Mouse (Mus musculus) midbrain, embryonic 14.5 days (tissue): ENCODE measurements around the gene Tut1. TPM values are rescaled to one million over a fixed set of nuclear protein-coding genes. Genes with fewer than 3 reads are reported as not detected.
A peak's percentile ranks its signal among the peaks of the same experiment; 100 is the strongest.

Source experiments
- ATAC-seq: fragments of 200-750 bp; cut with Nextera tagmentation; 2 replicates; pipeline ENCODE4 v1.8.0; 2017; ENCODE audit warnings: moderate number of reproducible peaks, moderate library complexity; ENCODE audit not compliant: low FRiP score, low TSS enrichment
- DNase-seq: peaks from one replicate; pipeline ENCODE4 v3.0.0-alpha.2; 2015
- H3K27ac ChIP-seq: fragments of 300-500 bp; sonication (generic); replicated peaks from 2 replicates; pipeline ENCODE4 v1.5.1; 2014; ENCODE audit warnings: mild to moderate bottlenecking, low read depth, low read length, moderate library complexity
- H3K27me3 ChIP-seq: fragments of 300-500 bp; sonication (generic); 2 replicates; pipeline ENCODE4 v1.6.1; 2014; ENCODE audit warnings: low read length, control low read depth, mixed read lengths; ENCODE audit not compliant: control insufficient read depth, insufficient read depth
- H3K36me3 ChIP-seq: fragments of 300-500 bp; sonication (generic); 2 replicates; pipeline ENCODE4 v1.6.1; 2014; ENCODE audit warnings: low read length, control low read depth; ENCODE audit not compliant: control insufficient read depth, insufficient read depth
- H3K4me1 ChIP-seq: fragments of 300-500 bp; sonication (generic); 2 replicates; pipeline ENCODE4 v1.6.1; 2014; ENCODE audit warnings: mild to moderate bottlenecking, antibody characterized with exemption, low read length, control low read depth; ENCODE audit not compliant: control insufficient read depth, insufficient read depth
- H3K4me2 ChIP-seq: fragments of 300-500 bp; sonication (generic); 2 replicates; pipeline ENCODE4 v1.6.1; 2014; ENCODE audit warnings: mild to moderate bottlenecking, low read length, moderate library complexity
- H3K4me3 ChIP-seq: fragments of 300-500 bp; sonication (generic); replicated peaks from 2 replicates; pipeline ENCODE4 v1.5.1; 2014; ENCODE audit warnings: low read depth, low read length
- H3K9ac ChIP-seq: fragments of 300-500 bp; sonication (generic); replicated peaks from 2 replicates; pipeline ENCODE4 v1.6.1; 2014; ENCODE audit warnings: mild to moderate bottlenecking, low read length, moderate library complexity
- H3K9me3 ChIP-seq: fragments of 300-500 bp; sonication (generic); 2 replicates; pipeline ENCODE4 v1.6.1; 2016; ENCODE audit warnings: low read length, control low read depth, mixed read lengths; ENCODE audit not compliant: control insufficient read depth
- WGBS: fragments of 180-500 bp; shearing (Covaris S2); extraction: QIAGEN DNeasy Blood & Tissue Kit; methylation state at CpG from one replicate; pipeline ENCODE4 v1.1.7; 2014; 5-methylcytosine and 5-hydroxymethylcytosine counted together
- polyA plus RNA-seq: library from polyadenylated mRNA; unstranded; fragments of >200 nt; fragmentation: Nextera tagmentation; extraction: Ambion mirVana; gene quantifications from 2 replicates; pipeline ENCODE4 v1.2.1, GENCODE M21; 2014

Tut1 gene
- polyA plus RNA-seq, 1 experiment from 2014 or later = 25.0 TPM

GRCm38 (mm10) chr19:8946929-8947328 is 6.7 kb upstream of the Tut1 start:
- H3K4me1 ChIP-seq = peaks cover 17% of the 10 kb centered on the region
- ATAC-seq (no peak), DNase-seq (no peak)
- no peak overlapping the region for H3K4me2 ChIP-seq
- no peak overlapping the region for H3K27ac ChIP-seq
- WGBS = 98% methylated on average over 7 of the region's 7 CpGs
- H3K9ac ChIP-seq = no peak overlapping the region
- H3K36me3 ChIP-seq = peaks cover 76% of the 10 kb centered on the region
- no peaks in the 10 kb centered on the region for H3K9me3 ChIP-seq
- H3K27me3 ChIP-seq = no peaks in the 10 kb centered on the region
- H3K4me3 ChIP-seq = no peak overlapping the region

- no peaks in the 10 kb centered on the region for H3K9me3 ChIP-seq
- WGBS = 90% methylated on average over 5 of the region's 5 CpGs
- no peaks in the 10 kb centered on the region for H3K27me3 ChIP-seq
- peaks cover 11% of the 10 kb centered on the region for H3K4me1 ChIP-seq
- no peak overlapping the region for H3K4me3 ChIP-seq
- H3K27ac ChIP-seq = no peak overlapping the region
- DNase-seq (no peak), ATAC-seq (no peak)
- peaks cover 70% of the 10 kb centered on the region for H3K36me3 ChIP-seq
- no peak overlapping the region; the same call in 1 of the 2 replicates for H3K9ac ChIP-seq
- no peak overlapping the region for H3K4me2 ChIP-seq
Measured at GRCm38 (mm10) chr19:8950190-8950589, 3.5 kb upstream of the Tut1 start.

- peak; percentile 5 for DNase-seq
- Histone ChIP-seq H3K9me3 (no peaks in the 10 kb centered on the region), H3K4me1 (peaks cover 11% of the 10 kb centered on the region), H3K36me3 (peaks cover 64% of the 10 kb centered on the region), H3K4me3 (no peak overlapping the region), H3K9ac (no peak overlapping the region), H3K27me3 (no peaks in the 10 kb centered on the region), H3K4me2 (no peak overlapping the region; the same call in 1 of the 2 replicates), H3K27ac (peak overlapping the region; percentile 87)
- no peak for ATAC-seq
- 79% methylated on average over 9 of the region's 9 CpGs for WGBS
Measured at GRCm38 (mm10) chr19:8952241-8952640, 1.4 kb upstream of the Tut1 start.

- no peak for DNase-seq
- Histone ChIP-seq H3K27ac (peak overlapping the region; percentile 50; the same call in 1 of the 2 replicates), H3K36me3 (peaks cover 58% of the 10 kb centered on the region), H3K4me2 (peak overlapping the region; percentile 70), H3K4me3 (peak overlapping the region; percentile 58), H3K4me1 (peaks cover 11% of the 10 kb centered on the region), H3K9me3 (no peaks in the 10 kb centered on the region), H3K9ac (peak overlapping the region; percentile 56), H3K27me3 (no peaks in the 10 kb centered on the region)
- 9% methylated on average over 9 of the region's 9 CpGs for WGBS
- no peak for ATAC-seq
Measured at GRCm38 (mm10) chr19:8954171-8954570, 524 bp downstream of the Tut1 start.

- peaks cover 84% of the 10 kb centered on the region for H3K36me3 ChIP-seq
- WGBS = 87% methylated on average over 2 of the region's 2 CpGs
Measured at GRCm38 (mm10) chr19:8962256-8962655, 8.6 kb downstream of the Tut1 start.

GRCm38 (mm10) chr19:8965075-8965474 is 11.4 kb downstream of the Tut1 start:
- H3K27me3 ChIP-seq = no peaks in the 10 kb centered on the region
- H3K36me3 ChIP-seq = peaks cover 79% of the 10 kb centered on the region
- peaks cover 11% of the 10 kb centered on the region for H3K4me1 ChIP-seq
- 91% methylated on average over 11 of the region's 11 CpGs for WGBS
- no peaks in the 10 kb centered on the region for H3K9me3 ChIP-seq
- no peak overlapping the region for H3K4me3 ChIP-seq
- H3K27ac ChIP-seq = no peak overlapping the region
- DNase-seq (no peak), ATAC-seq (no peak)
- H3K9ac ChIP-seq = no peak overlapping the region
- no peak overlapping the region for H3K4me2 ChIP-seq

More at GRCm38 (mm10) chr19:8962256-8962655, 8.6 kb downstream of the Tut1 start:
- no peaks in the 10 kb centered on the region for H3K27me3 ChIP-seq
- no peak overlapping the region for H3K27ac ChIP-seq
- no peak overlapping the region for H3K4me3 ChIP-seq
- DNase-seq (no peak), ATAC-seq (no peak)
- no peak overlapping the region for H3K4me2 ChIP-seq
- H3K4me1 ChIP-seq = no peaks in the 10 kb centered on the region
- no peaks in the 10 kb centered on the region for H3K9me3 ChIP-seq
- no peak overlapping the region for H3K9ac ChIP-seq

- DNase-seq = no peak
- Histone ChIP-seq H3K9ac (no peak overlapping the region), H3K36me3 (peaks cover 79% of the 10 kb centered on the region), H3K4me2 (peak overlapping the region; percentile 57), H3K9me3 (no peaks in the 10 kb centered on the region), H3K27ac (no peak overlapping the region), H3K4me1 (peaks cover 11% of the 10 kb centered on the region), H3K4me3 (no peak overlapping the region), H3K27me3 (no peaks in the 10 kb centered on the region)
- ATAC-seq = no peak
- WGBS = 85% methylated on average over 8 of the region's 8 CpGs
Measured at GRCm38 (mm10) chr19:8965771-8966170, 12.1 kb downstream of the Tut1 start.

GRCm38 (mm10) chr19:8966198-8966589 is 12.5 kb downstream of the Tut1 start:
- H3K4me1 ChIP-seq = peaks cover 11% of the 10 kb centered on the region
- H3K27me3 ChIP-seq = no peaks in the 10 kb centered on the region
- peak overlapping the region; percentile 77 for H3K4me3 ChIP-seq
- peaks cover 79% of the 10 kb centered on the region for H3K36me3 ChIP-seq
- peak overlapping the region; percentile 51 for H3K9ac ChIP-seq
- ATAC-seq (no peak), DNase-seq (no peak)
- 43% methylated on average over 5 of the region's 5 CpGs for WGBS
- peak overlapping the region; percentile 57 for H3K4me2 ChIP-seq
- H3K9me3 ChIP-seq = no peaks in the 10 kb centered on the region
- H3K27ac ChIP-seq = peak overlapping the region; percentile 80

- Histone ChIP-seq H3K9me3 (no peaks in the 10 kb centered on the region), H3K27ac (peak within 1 kb of the TSS; percentile 80), H3K27me3 (no peaks in the 10 kb centered on the region), H3K4me1 (peaks cover 11% of the 10 kb centered on the region), H3K9ac (peak within 1 kb of the TSS; percentile 85), H3K4me2 (peak within 1 kb of the TSS; percentile 96), H3K36me3 (peaks cover 79% of the 10 kb centered on the region), H3K4me3 (peak within 1 kb of the TSS; percentile 77)
- ATAC-seq (peak; percentile 99), DNase-seq (peak; percentile 99)
- 1% methylated on average over 52 of the region's 52 CpGs for WGBS
Measured at GRCm38 (mm10) chr19:8966590-8967372, 13.1 kb downstream of the Tut1 start, which contains the start of gene Eef1g. TSS of gene Eef1g (plus strand) at chr19:8967041.
